Mouse (Mus musculus) layer of hippocampus, postnatal 36 days (tissue): ENCODE results near the gene Atrnl1. TPM values are rescaled to one million over a fixed set of nuclear protein-coding genes. Genes with fewer than 3 reads are reported as not detected.
"Not testable (repeated sequence)": the region's sequence is repeated elsewhere in the genome, so short reads cannot be mapped to it uniquely, and the experiment has no call there.

Experiments used
- DNase-seq, 2 experiments: peaks; one replicate each; pipeline ENCODE4 v3.0.0; 2022
- total RNA-seq, 2 experiments: library from RNA; stranded (reverse); gene quantifications; 2 replicates each; pipeline ENCODE4 v1.2.3; 2021

Atrnl1 gene
- total RNA-seq, 2 experiments from 2014 or later = 67.3 to 71.1 TPM

- DNase-seq = no peak
Measured at GRCm38 (mm10) chr19:57825271-57826207, 214.7 kb downstream of the Atrnl1 start.

DNA sequence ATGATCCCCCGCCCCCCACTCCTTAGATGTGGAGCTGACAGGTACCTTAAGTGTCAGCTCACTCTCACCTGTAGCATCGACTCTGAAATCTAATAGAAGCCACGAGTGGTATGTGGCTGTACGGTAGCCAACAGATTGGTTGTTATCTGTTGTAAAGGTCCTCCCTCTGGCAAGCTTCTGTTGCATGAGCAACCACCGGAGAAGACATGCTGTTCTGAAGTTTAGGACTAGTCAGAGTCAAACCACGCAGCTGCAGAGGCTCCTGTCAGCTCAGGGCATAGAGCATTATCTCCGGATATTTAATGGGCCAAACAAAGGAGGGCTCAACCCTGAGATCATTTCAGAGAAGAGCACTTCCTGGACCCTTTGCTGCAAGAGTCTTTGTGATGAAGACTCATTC, 222.2 kb downstream of the Atrnl1 start:
- no peak for DNase-seq

DNA sequence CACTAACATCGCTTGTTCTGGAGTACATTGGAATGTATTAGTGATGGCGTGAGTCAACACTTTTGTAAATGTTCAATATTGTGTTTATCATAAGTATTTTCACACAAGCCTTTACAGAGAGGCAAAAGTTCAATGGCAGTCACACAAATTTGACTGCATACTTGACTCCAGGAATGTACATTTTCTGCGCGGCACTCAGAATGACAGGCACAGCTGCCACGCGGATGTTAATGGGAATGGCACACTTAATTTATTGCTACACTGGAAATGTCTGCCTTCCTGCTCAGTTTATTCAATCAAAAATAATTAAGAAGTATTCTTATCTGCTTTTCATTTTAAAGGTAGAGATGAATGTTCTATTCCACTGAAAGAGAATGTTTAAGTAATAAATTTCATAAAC, 227.0 kb downstream of the Atrnl1 start:
- DNase-seq = no peak

DNA sequence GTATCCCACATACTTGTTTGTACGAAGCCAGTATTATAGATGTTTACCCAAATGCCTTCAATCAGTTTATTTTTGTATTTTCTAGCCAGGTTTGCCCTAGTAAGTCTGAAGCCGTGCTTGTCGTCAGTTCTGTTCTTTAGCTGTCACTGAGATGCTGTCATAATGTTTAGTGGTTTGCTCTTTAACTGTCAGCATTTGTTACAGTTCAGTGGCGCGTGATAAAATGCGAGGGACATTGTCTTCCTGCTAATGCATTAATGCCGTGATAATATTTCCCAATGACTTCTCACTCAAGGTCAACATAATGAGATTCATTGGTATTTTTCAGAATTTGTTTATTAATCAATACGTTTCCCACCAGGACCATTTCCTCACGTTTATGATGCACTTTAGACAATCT, 227.7 kb downstream of the Atrnl1 start:
- DNase-seq = no peak

- DNase-seq = no peak
Measured at GRCm38 (mm10) chr19:57849915-57850314, 239.1 kb downstream of the Atrnl1 start.

- DNase-seq = no peak
Measured at GRCm38 (mm10) chr19:57868350-57868749, 257.5 kb downstream of the Atrnl1 start.

- no peak for DNase-seq
Measured at GRCm38 (mm10) chr19:57870871-57871270, 260.0 kb downstream of the Atrnl1 start.

GRCm38 (mm10) chr19:57876057-57876456, 265.2 kb downstream of the Atrnl1 start:
- no peak for DNase-seq

DNA sequence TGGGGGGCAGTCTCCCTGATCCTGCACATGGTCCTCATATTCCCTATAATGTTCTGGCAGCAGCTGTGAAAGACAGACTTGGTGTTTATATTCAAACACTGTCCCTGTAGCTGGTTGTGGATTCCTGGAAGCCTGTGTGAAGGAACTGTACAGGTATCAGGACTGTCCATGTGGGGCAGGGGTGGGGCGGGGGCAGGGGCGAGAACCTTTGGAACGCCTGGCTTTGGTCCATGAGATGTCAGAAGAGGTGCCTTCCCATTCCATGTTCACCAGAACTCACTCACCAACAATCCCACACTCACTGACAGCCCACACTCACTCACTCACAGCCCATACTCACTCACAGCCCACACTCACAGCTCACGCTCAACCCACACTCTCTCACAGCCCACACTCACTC, 266.5 kb downstream of the Atrnl1 start:
- DNase-seq = no peak

- no peak for DNase-seq
Measured at GRCm38 (mm10) chr19:57878583-57878982, 267.7 kb downstream of the Atrnl1 start.

- not testable (repeated sequence) for DNase-seq
Measured at GRCm38 (mm10) chr19:57879841-57880240, 269.0 kb downstream of the Atrnl1 start.

- DNase-seq = no peak
Measured at GRCm38 (mm10) chr19:57881927-57882326, 271.1 kb downstream of the Atrnl1 start.

- DNase-seq = no peak
Measured at GRCm38 (mm10) chr19:57888871-57889270, 278.0 kb downstream of the Atrnl1 start.

DNA sequence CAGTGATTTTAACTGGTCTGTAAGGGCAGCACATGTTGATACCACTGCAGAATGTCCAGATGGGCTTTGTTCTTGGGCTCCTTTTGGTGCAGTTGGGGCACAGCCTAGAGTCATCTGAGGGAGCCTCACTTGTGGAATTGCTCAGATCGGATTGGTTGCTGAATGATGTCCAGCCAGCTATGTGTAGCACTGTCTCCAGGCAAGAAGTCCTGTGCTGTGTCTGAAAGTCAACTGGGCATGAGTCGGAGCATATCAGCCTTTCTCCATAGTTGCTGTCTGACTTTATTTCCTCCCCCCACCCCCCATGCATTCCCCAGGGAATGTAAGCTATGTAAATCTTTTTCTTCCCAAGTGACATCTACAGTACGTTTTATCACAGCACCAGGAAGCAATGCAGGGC, 278.9 kb downstream of the Atrnl1 start:
- DNase-seq = no peak

GRCm38 (mm10) chr19:57890954-57891353, 280.1 kb downstream of the Atrnl1 start:
- no peak for DNase-seq

GRCm38 (mm10) chr19:57894191-57894590, 283.4 kb downstream of the Atrnl1 start:
- no peak for DNase-seq

- DNase-seq = no peak
Measured at GRCm38 (mm10) chr19:57900037-57900436, 289.2 kb downstream of the Atrnl1 start.

GRCm38 (mm10) chr19:57909466-57909865, 298.6 kb downstream of the Atrnl1 start:
- no peak for DNase-seq

GRCm38 (mm10) chr19:57910650-57911049, 299.8 kb downstream of the Atrnl1 start:
- no peak for DNase-seq

GRCm38 (mm10) chr19:57916325-57916724, 305.5 kb downstream of the Atrnl1 start:
- no peak for DNase-seq

- DNase-seq = no peak
Measured at GRCm38 (mm10) chr19:57922991-57923390, 312.2 kb downstream of the Atrnl1 start.

DNA sequence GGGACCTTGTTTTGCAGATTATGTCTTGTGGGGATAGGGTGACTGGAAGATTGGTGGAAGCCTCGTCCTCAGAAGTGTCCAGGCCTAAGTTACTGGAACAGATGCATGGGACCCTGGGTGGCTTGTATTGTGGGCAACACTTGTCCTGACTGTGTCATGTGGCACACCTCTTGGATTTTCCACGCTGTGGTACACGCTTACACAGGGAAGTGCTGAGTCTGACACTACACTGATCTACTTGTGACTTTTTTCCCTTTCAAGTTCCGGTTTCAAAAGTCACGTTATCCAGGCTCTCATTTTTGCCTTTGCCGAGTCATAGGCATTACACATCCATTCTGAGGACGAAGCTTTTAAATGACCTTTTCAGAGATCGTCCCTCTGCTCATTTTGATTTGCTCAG, 314.0 kb downstream of the Atrnl1 start:
- no peak for DNase-seq

GRCm38 (mm10) chr19:57925681-57926080, 314.8 kb downstream of the Atrnl1 start:
- no peak for DNase-seq

DNA sequence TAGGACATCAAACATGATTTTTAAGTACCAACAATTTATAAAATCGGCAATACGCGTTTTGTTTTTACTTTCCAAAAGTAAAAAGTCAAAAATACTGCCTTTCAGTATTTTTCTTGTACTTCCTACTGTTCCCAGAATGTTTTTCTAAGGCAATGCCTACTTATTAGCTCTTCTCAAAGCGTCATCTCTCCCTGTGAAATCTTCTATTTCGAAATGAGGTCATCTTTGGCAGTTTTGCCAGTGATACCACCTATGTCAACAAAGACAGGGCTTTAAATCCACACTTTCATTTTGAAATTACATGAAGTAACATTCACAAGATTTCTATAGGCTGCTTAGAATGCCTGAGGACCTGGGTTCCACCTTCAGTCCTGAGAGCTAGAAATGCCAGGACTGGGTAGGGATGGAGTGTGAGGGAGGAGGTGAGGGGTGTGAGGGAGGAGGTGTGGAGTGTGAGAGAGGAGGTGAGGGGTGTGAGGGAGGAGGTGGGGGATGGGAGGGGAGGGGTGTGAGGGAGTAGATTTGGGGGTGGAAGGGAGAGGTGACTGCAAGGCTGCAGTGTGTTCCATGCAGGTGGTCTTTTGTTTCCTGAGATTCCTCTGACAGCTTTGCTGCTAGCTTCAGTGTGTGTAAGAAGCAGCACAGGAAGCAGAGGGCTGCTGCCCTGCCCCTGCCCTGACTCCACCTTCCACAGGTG, 315.5 kb downstream of the Atrnl1 start:
- DNase-seq = no peak
